Mouse (Mus musculus): ENCODE results near the gene Brat1. TPM values are rescaled to one million over a fixed set of nuclear protein-coding genes. Genes with fewer than 3 reads are reported as not detected.

Brat1 gene
- polyA plus RNA-seq, 1 experiment from 2014 or later: 14.3 TPM

DNA sequence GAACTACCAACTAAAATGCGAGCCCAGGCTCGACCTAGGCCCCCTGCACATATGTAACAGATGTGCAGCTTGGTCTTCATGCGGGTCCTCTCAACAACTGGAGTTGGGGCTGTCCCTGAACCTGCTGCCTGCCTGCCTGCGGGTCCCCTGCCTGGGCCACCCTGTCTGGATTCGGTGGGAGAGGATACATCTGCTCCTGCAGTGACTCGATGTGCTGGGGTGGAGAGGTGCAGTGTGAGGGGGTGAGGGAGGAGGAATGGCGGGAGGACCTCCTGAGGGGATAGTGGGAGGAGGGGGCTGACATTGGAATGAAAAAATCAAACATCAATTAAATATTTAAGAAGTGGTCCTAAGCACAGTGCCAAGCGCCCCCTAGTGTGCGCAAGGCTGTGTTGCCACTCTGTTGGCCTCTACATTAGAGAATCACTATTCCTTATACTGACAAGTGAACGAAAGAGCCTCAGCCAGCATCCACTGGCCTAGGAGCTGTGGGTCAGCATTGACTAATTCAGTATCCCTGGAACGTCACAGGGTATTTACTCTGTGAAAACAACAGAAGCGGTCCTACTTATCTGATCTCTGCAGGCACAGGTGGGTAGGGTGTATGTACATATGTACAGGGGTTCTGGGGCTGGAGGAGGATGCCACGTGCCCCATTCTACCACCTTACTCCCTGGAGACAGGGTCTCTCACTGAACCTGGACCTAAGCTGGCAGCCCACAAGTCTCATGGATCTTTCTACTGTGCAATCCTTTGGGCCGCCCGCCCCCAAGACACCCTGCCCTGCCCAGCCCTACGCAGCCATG lies 20.3 kb upstream of the Brat1 start:
- DNase-seq (ENCODE audit: low spot score) (peak; percentile 77), ATAC-seq (peak; percentile 44; the same call in 1 of the 2 replicates)
- H3K4me2 ChIP-seq (ENCODE audit: low read length): no peak overlapping the region
- H3K27ac ChIP-seq (ENCODE audit: low read depth, low read length): no peak overlapping the region
- WGBS: 59% methylated on average over 16 of the region's 16 CpGs
- H3K9ac ChIP-seq (ENCODE audit: low read length): no peak overlapping the region
- no peaks in the 10 kb centered on the region for H3K4me1 ChIP-seq (ENCODE audit: control insufficient read depth, insufficient read depth, low read length)
- H3K9me3 ChIP-seq (replicated peaks; ENCODE audit: control insufficient read depth, low read length): no peaks in the 10 kb centered on the region
- peaks cover 37% of the 10 kb centered on the region for H3K36me3 ChIP-seq (ENCODE audit: control insufficient read depth, insufficient read depth, low read length)
- no peak overlapping the region for H3K4me3 ChIP-seq (ENCODE audit: low read depth, low read length)
- H3K27me3 ChIP-seq (replicated peaks; ENCODE audit: control insufficient read depth, insufficient read depth, low read length): no peaks in the 10 kb centered on the region

DNA sequence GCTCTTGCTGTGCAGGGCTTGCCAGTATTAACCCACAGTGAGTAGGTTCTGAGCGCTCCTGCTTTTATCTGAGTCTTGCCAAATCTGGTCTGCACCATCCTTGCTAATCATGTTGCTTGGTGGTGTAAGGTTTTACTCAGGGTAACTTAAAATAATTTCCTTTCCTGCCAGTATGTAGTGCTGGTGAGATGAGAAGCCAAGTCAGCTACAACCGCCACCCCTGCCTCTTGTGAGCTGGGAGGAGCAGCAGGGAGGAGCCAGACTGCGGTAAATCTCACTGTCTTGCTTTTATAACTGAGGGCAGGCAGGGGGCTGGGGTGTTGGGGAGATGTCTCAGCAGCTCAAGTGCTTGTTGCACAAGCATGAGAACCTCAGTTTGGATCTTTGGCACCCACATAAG lies 16.4 kb upstream of the Brat1 start:
- H3K4me3 ChIP-seq (ENCODE audit: low read depth, low read length): no peak overlapping the region
- H3K36me3 ChIP-seq (ENCODE audit: control insufficient read depth, insufficient read depth, low read length): peaks cover 55% of the 10 kb centered on the region
- no peak overlapping the region for H3K4me2 ChIP-seq (ENCODE audit: low read length)
- DNase-seq (ENCODE audit: low spot score) (no peak), ATAC-seq (no peak)
- H3K9me3 ChIP-seq (replicated peaks; ENCODE audit: control insufficient read depth, low read length): no peaks in the 10 kb centered on the region
- no peaks in the 10 kb centered on the region for H3K27me3 ChIP-seq (replicated peaks; ENCODE audit: control insufficient read depth, insufficient read depth, low read length)
- no peaks in the 10 kb centered on the region for H3K4me1 ChIP-seq (ENCODE audit: control insufficient read depth, insufficient read depth, low read length)
- 82% methylated on average over 3 of the region's 3 CpGs for WGBS
- H3K27ac ChIP-seq (ENCODE audit: low read depth, low read length): no peak overlapping the region
- H3K9ac ChIP-seq (ENCODE audit: low read length): no peak overlapping the region

DNA sequence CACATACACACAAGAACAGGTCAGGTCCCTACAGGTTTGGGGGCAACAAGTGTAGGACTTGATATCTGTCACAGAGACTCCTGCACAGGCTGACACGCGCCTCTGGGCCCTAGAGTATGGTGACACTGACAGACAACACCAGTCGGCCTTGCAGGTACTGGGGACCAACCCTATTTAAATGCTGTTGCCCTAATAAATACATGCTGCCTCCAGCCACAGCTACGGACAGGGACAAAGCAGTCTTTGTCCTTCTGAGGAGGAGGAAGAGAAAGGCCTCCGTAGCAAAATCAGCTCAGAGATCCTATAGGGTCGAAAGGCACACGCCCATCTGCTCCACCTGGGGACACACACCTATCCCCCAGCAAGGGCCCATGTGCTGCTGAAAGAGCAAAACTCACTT lies 8.8 kb upstream of the Brat1 start:
- no peak overlapping the region for H3K9ac ChIP-seq (ENCODE audit: low read length)
- ATAC-seq: no peak
- H3K36me3 ChIP-seq (ENCODE audit: control insufficient read depth, insufficient read depth, low read length): peaks cover 43% of the 10 kb centered on the region
- no peak overlapping the region for H3K4me2 ChIP-seq (ENCODE audit: low read length)
- no peak for DNase-seq (ENCODE audit: low spot score)
- no peak overlapping the region for H3K4me3 ChIP-seq (ENCODE audit: low read depth, low read length)
- no peak overlapping the region for H3K27ac ChIP-seq (ENCODE audit: low read depth, low read length)
- H3K9me3 ChIP-seq (replicated peaks; ENCODE audit: control insufficient read depth, low read length): no peaks in the 10 kb centered on the region
- WGBS: 74% methylated on average over 7 of the region's 7 CpGs
- H3K4me1 ChIP-seq (ENCODE audit: control insufficient read depth, insufficient read depth, low read length): peaks cover 1% of the 10 kb centered on the region
- no peaks in the 10 kb centered on the region for H3K27me3 ChIP-seq (replicated peaks; ENCODE audit: control insufficient read depth, insufficient read depth, low read length)

DNA sequence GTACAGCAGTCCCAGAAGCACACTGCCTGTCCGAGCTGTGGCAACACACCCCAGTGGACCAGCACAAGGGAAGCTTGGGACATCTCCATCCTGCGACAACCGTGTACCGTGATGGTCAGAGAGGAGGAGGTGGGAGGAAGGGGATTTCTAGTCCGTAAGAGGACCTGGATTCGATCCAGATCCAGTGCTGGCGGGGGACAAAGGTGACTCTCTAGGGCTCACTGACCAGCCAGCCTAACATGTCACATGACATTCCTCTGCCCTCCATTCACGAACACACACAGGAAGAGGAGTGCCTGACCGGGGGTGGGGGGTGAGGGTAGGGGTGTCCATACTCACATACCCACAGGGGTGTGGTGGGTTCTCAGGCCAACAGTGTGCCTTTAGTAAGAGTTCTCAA lies 5.0 kb upstream of the Brat1 start:
- Histone ChIP-seq H3K27ac (ENCODE audit: low read depth, low read length) (no peak overlapping the region), H3K36me3 (ENCODE audit: control insufficient read depth, insufficient read depth, low read length) (peaks cover 19% of the 10 kb centered on the region), H3K9ac (ENCODE audit: low read length) (no peak overlapping the region), H3K27me3 (replicated peaks; ENCODE audit: control insufficient read depth, insufficient read depth, low read length) (no peaks in the 10 kb centered on the region), H3K4me2 (ENCODE audit: low read length) (no peak overlapping the region), H3K9me3 (replicated peaks; ENCODE audit: control insufficient read depth, low read length) (no peaks in the 10 kb centered on the region), H3K4me1 (ENCODE audit: control insufficient read depth, insufficient read depth, low read length) (peaks cover 10% of the 10 kb centered on the region), H3K4me3 (ENCODE audit: low read depth, low read length) (no peak overlapping the region)
- DNase-seq (ENCODE audit: low spot score) (no peak), ATAC-seq (no peak)
- WGBS: 81% methylated on average over 9 of the region's 9 CpGs

DNA sequence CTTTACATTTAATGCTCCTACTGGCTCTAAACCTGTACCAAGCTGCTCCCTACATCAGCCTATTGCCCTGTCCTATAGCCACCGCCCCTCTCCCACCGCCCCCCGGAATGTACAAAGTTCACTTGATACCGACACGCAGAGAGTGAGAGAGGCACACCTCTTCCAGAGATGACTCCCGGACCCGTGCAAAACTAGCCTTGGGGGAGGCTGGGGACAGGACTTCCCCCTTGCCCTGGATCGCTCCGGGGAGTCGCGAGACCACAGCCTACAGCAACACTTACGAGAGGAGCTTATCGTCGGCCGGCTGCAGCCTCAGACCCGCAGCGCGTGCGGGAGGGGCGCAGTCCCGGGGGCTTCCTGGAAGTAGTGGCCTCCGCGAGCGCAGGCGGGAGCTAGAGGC lies 3.1 kb upstream of the Brat1 start:
- Histone ChIP-seq H3K9me3 (replicated peaks; ENCODE audit: control insufficient read depth, low read length) (no peaks in the 10 kb centered on the region), H3K9ac (ENCODE audit: low read length) (peak overlapping the region; percentile 88), H3K27ac (ENCODE audit: low read depth, low read length) (peak overlapping the region; percentile 86), H3K4me1 (ENCODE audit: control insufficient read depth, insufficient read depth, low read length) (peaks cover 17% of the 10 kb centered on the region), H3K4me3 (ENCODE audit: low read depth, low read length) (peak overlapping the region; percentile 81), H3K36me3 (ENCODE audit: control insufficient read depth, insufficient read depth, low read length) (peaks cover 8% of the 10 kb centered on the region), H3K4me2 (ENCODE audit: low read length) (peak overlapping the region; percentile 89), H3K27me3 (replicated peaks; ENCODE audit: control insufficient read depth, insufficient read depth, low read length) (no peaks in the 10 kb centered on the region)
- ATAC-seq: peak; percentile 13
- no peak for DNase-seq (ENCODE audit: low spot score)
- WGBS: 1% methylated on average over 25 of the region's 25 CpGs

DNA sequence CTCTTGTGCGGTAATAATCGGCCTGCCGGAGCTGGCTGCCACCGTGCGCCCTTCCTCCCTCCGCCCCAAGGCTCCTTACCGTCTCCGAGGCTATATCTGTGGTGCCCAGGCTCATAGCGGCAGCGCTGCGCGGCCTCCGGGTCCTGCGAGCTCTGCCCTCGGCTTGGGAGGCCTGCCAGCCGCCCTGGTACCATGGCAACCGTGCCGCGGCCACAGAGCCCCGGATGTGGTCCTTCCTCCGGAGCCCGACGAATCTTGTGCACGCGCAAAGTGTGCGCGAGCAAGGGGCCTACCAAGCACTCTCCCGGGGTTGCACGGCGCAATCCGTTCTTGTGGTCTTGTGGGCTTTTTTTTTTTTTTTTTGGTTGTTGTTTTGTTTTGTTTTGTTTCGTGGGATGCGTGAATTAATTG lies 2.7 kb upstream of the Brat1 start, which contains the start of gene Iqce:
Iqce (minus strand) TSS at position 276 of the 411 bp plus-strand sequence.
- peak; percentile 96 for DNase-seq (ENCODE audit: low spot score)
- peak within 1 kb of the TSS; percentile 86 for H3K27ac ChIP-seq (ENCODE audit: low read depth, low read length)
- peak within 1 kb of the TSS; percentile 89 for H3K4me2 ChIP-seq (ENCODE audit: low read length)
- WGBS: 0% methylated on average over 33 of the region's 33 CpGs
- peaks cover 6% of the 10 kb centered on the region for H3K36me3 ChIP-seq (ENCODE audit: control insufficient read depth, insufficient read depth, low read length)
- ATAC-seq: peak; percentile 72
- H3K27me3 ChIP-seq (replicated peaks; ENCODE audit: control insufficient read depth, insufficient read depth, low read length): no peaks in the 10 kb centered on the region
- H3K9ac ChIP-seq (ENCODE audit: low read length): peak within 1 kb of the TSS; percentile 88
- peaks cover 17% of the 10 kb centered on the region for H3K4me1 ChIP-seq (ENCODE audit: control insufficient read depth, insufficient read depth, low read length)
- H3K9me3 ChIP-seq (replicated peaks; ENCODE audit: control insufficient read depth, low read length): no peaks in the 10 kb centered on the region
- peak within 1 kb of the TSS; percentile 81 for H3K4me3 ChIP-seq (ENCODE audit: low read depth, low read length)

DNA sequence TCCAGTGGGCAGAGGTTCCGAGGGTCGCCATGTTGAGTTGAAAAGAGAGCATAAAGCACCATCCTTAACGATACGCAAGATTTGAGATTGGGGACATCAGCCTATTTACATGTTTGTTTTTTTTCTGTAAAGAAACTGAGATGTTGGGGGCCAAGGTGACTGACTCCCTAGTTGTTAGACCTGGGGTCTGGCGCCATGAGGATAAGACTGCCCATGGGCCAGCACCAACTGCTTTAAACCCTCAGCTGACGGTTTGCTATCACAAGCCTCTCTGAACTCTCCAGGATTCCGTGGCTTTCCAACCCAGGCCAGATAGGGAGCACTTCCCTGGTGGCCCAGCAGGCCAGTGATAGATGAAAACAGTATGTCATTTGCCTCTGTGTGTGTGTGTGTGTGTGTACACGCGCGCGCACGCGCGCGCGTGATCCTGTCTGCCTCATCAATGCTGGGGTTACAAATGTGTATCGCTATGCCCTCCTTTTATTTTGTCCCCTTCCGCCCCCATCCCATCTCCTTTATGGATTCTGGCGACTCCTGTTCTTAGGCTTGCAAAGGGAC lies 2.1 kb upstream of the Brat1 start:
- no peaks in the 10 kb centered on the region for H3K27me3 ChIP-seq (replicated peaks; ENCODE audit: control insufficient read depth, insufficient read depth, low read length)
- WGBS: 68% methylated on average over 19 of the region's 19 CpGs
- peak overlapping the region; percentile 88; the same call in 1 of the 2 replicates for H3K9ac ChIP-seq (ENCODE audit: low read length)
- H3K4me2 ChIP-seq (ENCODE audit: low read length): peak overlapping the region; percentile 89
- H3K9me3 ChIP-seq (replicated peaks; ENCODE audit: control insufficient read depth, low read length): no peaks in the 10 kb centered on the region
- H3K4me3 ChIP-seq (ENCODE audit: low read depth, low read length): peak overlapping the region; percentile 81
- DNase-seq (ENCODE audit: low spot score) (no peak), ATAC-seq (no peak)
- H3K27ac ChIP-seq (ENCODE audit: low read depth, low read length): peak overlapping the region; percentile 86; the same call in 1 of the 2 replicates
- peaks cover 11% of the 10 kb centered on the region for H3K36me3 ChIP-seq (ENCODE audit: control insufficient read depth, insufficient read depth, low read length)
- peaks cover 17% of the 10 kb centered on the region for H3K4me1 ChIP-seq (ENCODE audit: control insufficient read depth, insufficient read depth, low read length)

DNA sequence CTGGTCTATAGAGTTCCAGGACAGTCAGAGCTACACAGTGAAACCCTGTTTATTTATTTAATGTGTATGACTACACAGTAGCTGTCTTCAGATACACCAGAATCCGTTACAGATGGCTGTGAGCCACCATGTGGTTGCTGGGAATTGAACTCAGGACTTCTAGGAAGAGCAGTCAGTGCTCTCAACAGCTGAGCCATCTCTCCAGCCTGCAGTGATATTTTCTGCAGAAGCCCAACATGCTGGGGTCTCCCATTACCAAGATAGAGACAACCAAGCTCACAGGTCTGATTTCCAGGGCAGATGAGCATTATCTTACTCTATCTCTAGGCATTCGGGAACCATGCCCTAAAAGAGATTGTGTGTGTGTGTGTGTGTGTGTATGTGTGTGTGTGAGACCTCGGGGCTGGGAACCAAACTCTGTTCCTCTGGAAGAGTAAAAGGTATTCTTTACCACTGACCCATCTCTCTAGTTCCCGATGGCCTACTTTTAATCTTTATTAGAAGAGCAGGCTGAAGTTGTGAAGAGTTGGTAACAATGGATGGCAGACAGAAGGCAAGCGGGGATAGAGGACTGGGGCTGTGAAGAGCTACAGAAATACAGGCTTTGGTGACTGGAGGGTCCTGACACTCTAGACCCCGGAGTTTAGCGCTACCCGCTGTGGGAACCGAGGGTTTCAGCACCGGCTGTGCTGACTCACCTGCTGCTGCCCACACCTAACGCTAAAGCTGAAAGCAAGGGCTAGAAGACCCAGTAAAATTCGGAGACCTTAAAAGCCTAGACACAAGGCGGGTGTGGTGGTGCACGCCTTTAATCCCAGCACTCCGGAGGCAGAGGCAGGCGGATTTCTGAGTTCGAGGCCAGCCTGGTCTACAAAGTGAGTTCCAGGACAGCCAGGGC lies 1.1 kb upstream of the Brat1 start:
- 39% methylated on average over 17 of the region's 17 CpGs for WGBS
- ATAC-seq (no peak), DNase-seq (ENCODE audit: low spot score) (no peak)
- peak overlapping the region; percentile 48 for H3K4me3 ChIP-seq (ENCODE audit: low read depth, low read length)
- 0 out of 2 replicates have a peak overlapping the region, but pooled peaks have one; percentile 5 for H3K27ac ChIP-seq (ENCODE audit: low read depth, low read length)
- no peaks in the 10 kb centered on the region for H3K9me3 ChIP-seq (replicated peaks; ENCODE audit: control insufficient read depth, low read length)
- H3K36me3 ChIP-seq (ENCODE audit: control insufficient read depth, insufficient read depth, low read length): peaks cover 12% of the 10 kb centered on the region
- peaks cover 17% of the 10 kb centered on the region for H3K4me1 ChIP-seq (ENCODE audit: control insufficient read depth, insufficient read depth, low read length)
- no peak overlapping the region for H3K9ac ChIP-seq (ENCODE audit: low read length)
- no peaks in the 10 kb centered on the region for H3K27me3 ChIP-seq (replicated peaks; ENCODE audit: control insufficient read depth, insufficient read depth, low read length)
- H3K4me2 ChIP-seq (ENCODE audit: low read length): peak overlapping the region; percentile 39

All from forebrain, embryonic 14.5 days (tissue).